Comparison of ENCODE assay signal across 8 mouse cellular contexts in the genomic region with DNA sequence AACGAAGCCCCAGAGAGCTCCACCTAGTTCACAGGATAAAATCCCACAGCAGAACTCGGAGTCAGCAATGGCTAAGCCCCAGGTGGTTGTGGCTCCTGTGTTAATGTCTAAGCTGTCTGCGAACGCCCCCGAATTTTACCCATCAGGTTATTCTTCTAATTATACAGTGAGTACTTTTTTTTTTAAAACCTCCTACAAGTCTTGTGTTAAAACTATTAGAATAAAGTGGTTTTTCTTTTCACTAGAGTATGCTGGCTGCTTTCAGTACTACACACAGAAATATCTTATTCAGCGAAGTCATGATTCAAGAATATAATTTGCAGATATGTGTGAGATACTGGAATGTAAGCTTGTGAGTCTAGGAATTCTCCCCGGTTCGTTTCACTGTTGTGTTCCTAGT. TPM values are rescaled to one million over a fixed set of nuclear protein-coding genes. Genes with fewer than 3 reads are reported as not detected.
DNase-seq lines count a peak whose midpoint lies in the region; ATAC-seq and TF ChIP-seq lines count a peak whose summit lies in the region.

No protein-coding gene starts in this region.

- H3K4me3 ChIP-seq in lung, adult 2 months (replicated peaks; ENCODE audit: extremely low read depth, low read depth, low read length): peak overlapping the region; percentile 34
- H3K4me3 ChIP-seq in forebrain, postnatal 0 days (ENCODE audit: low read depth, low read length): peak overlapping the region; percentile 78
- H3K4me3 ChIP-seq in limb, embryonic 15.5 days: peak overlapping the region; percentile 96

- no peak for TF ChIP-seq CTCF in lung, adult 2 months (IDR thresholded peaks at IDR 0.05; ENCODE audit: insufficient read depth, low read length)
- no peak for TF ChIP-seq CTCF in forebrain, postnatal 0 days (IDR thresholded peaks at IDR 0.05; ENCODE audit: low read depth)

- no peaks in the 10 kb centered on the region for H3K27me3 ChIP-seq in forebrain, postnatal 0 days (ENCODE audit: insufficient read depth, low read length)
- no peaks in the 10 kb centered on the region for H3K27me3 ChIP-seq in limb, embryonic 15.5 days
- no peaks in the 10 kb centered on the region for H3K27me3 ChIP-seq in splenic B cell, adult 2 months (ENCODE audit: control insufficient read depth, insufficient read depth, low read length, poor library complexity, severe bottlenecking)

- no peak for DNase-seq in lung, adult 2 months
- no peak for DNase-seq in lung, postnatal 14 days
- peak; percentile 2 for DNase-seq in brain, embryonic 18.5 days (ENCODE audit: low read depth, low spot score)
- peak; percentile 40 for DNase-seq in forebrain, postnatal 0 days
- peak; percentile 3 for DNase-seq in splenic B cell, adult 2 months (ENCODE audit: low read depth, low spot score)
- DNase-seq in urinary bladder, postnatal 36 days (ENCODE audit: low spot score in 2 of 2): no peak
- no peak for DNase-seq in urinary bladder, adult 2 months (ENCODE audit: low spot score)

- peak overlapping the region; percentile 81 for H3K4me2 ChIP-seq in forebrain, postnatal 0 days (ENCODE audit: low read depth)
- peak overlapping the region; percentile 77 for H3K4me2 ChIP-seq in limb, embryonic 15.5 days

- H3K36me3 ChIP-seq in forebrain, postnatal 0 days (ENCODE audit: insufficient read depth): 0 out of 2 replicates have a peak, but pooled peaks cover 4% of the 10 kb centered on the region
- no peaks in the 10 kb centered on the region; the same call in 1 of the 2 replicates for H3K36me3 ChIP-seq in limb, embryonic 15.5 days
- no peaks in the 10 kb centered on the region for H3K36me3 ChIP-seq in splenic B cell, adult 2 months (ENCODE audit: control insufficient read depth, insufficient read depth, low read length, poor library complexity, severe bottlenecking)

- peaks cover 4% of the 10 kb centered on the region for H3K4me1 ChIP-seq in lung, adult 2 months (ENCODE audit: control insufficient read depth, insufficient read depth, low read length)
- peaks cover 17% of the 10 kb centered on the region for H3K4me1 ChIP-seq in forebrain, postnatal 0 days (ENCODE audit: insufficient read depth)
- peaks cover 17% of the 10 kb centered on the region; the same call in 1 of the 2 replicates for H3K4me1 ChIP-seq in limb, embryonic 15.5 days

- H3K27ac ChIP-seq in forebrain, postnatal 0 days (ENCODE audit: low read depth, low read length): peak overlapping the region; percentile 94
- H3K27ac ChIP-seq in limb, embryonic 15.5 days: peak overlapping the region; percentile 96

- peak; percentile 29; the same call in 1 of the 2 replicates for ATAC-seq in forebrain, postnatal 0 days
- no peak for ATAC-seq in limb, embryonic 15.5 days (ENCODE audit: insufficient number of reproducible peaks, low FRiP score, low TSS enrichment, low read depth)

- no peaks in the 10 kb centered on the region for H3K9me3 ChIP-seq in forebrain, postnatal 0 days (ENCODE audit: low read length)
- H3K9me3 ChIP-seq in limb, embryonic 15.5 days: no peaks in the 10 kb centered on the region

- H3K9ac ChIP-seq in forebrain, postnatal 0 days: peak overlapping the region; percentile 93; the same call in 1 of the 2 replicates
- no peak overlapping the region for H3K9ac ChIP-seq in limb, embryonic 15.5 days

- TF ChIP-seq POLR2A in lung, adult 2 months (IDR thresholded peaks at IDR 0.05; ENCODE audit: borderline replicate concordance, extremely low read depth, low read depth, low read length): no peak

- WGBS in lung, adult 2 months: 14% methylated on average over 8 of the region's 8 CpGs
- 9% methylated on average over 8 of the region's 8 CpGs for WGBS in forebrain, postnatal 0 days
- WGBS in limb, embryonic 15.5 days: 10% methylated on average over 8 of the region's 8 CpGs

RNA-seq across cellular contexts. Expression of a gene that starts 1.8 kb away (rescaled TPM):
- 14.3 and 22.7 TPM in 2 replicates for polyA plus RNA-seq in lung, adult 2 months (2012; rRNA removed)
- total RNA-seq in forebrain, postnatal 0 days (2014; rRNA removed): 142 and 145 TPM in 2 replicates
- 149 and 157 TPM in 2 replicates for polyA plus RNA-seq in forebrain, postnatal 0 days (2015; fragmentation: Nextera tagmentation; extraction: Ambion mirVana)
- polyA plus RNA-seq in limb, embryonic 15.5 days (2015; fragmentation: Nextera tagmentation; extraction: Ambion mirVana): 49.0 and 62.0 TPM in 2 replicates
- 43.5 and 48.6 TPM in 2 replicates for polyA plus RNA-seq in urinary bladder, adult 2 months (2012; rRNA removed)

RNA-seq across cellular contexts. Expression of a gene that starts 32.4 kb away (rescaled TPM):
- 20.6 and 22.6 TPM in 2 replicates for polyA plus RNA-seq in lung, adult 2 months (2012; rRNA removed)
- 78.5 and 89.9 TPM in 2 replicates for total RNA-seq in forebrain, postnatal 0 days (2014; rRNA removed)
- polyA plus RNA-seq in forebrain, postnatal 0 days (2015; fragmentation: Nextera tagmentation; extraction: Ambion mirVana): 58.0 and 63.6 TPM in 2 replicates
- 57.9 and 59.4 TPM in 2 replicates for polyA plus RNA-seq in limb, embryonic 15.5 days (2015; fragmentation: Nextera tagmentation; extraction: Ambion mirVana)
- 55.7 and 64.4 TPM in 2 replicates for polyA plus RNA-seq in urinary bladder, adult 2 months (2012; rRNA removed)

RNA-seq across cellular contexts. Expression of a gene that starts 57.7 kb away (rescaled TPM):
- polyA plus RNA-seq in lung, adult 2 months (2012; rRNA removed): 3.8 and 7.6 TPM in 2 replicates
- total RNA-seq in forebrain, postnatal 0 days (2014; rRNA removed): 29.8 and 35.5 TPM in 2 replicates
- polyA plus RNA-seq in forebrain, postnatal 0 days (2015; fragmentation: Nextera tagmentation; extraction: Ambion mirVana): 2.5 and 5.3 TPM in 2 replicates
- polyA plus RNA-seq in limb, embryonic 15.5 days (2015; fragmentation: Nextera tagmentation; extraction: Ambion mirVana): 1.2 and 1.4 TPM in 2 replicates
- 4.1 and 5.0 TPM in 2 replicates for polyA plus RNA-seq in urinary bladder, adult 2 months (2012; rRNA removed)

RNA-seq across cellular contexts. Expression of a gene that starts 58.0 kb away (rescaled TPM):
- polyA plus RNA-seq in lung, adult 2 months (2012; rRNA removed): 2.3 and 3.4 TPM in 2 replicates
- total RNA-seq in forebrain, postnatal 0 days (2014; rRNA removed): 7.9 and 8.2 TPM in 2 replicates
- polyA plus RNA-seq in forebrain, postnatal 0 days (2015; fragmentation: Nextera tagmentation; extraction: Ambion mirVana): 1.7 and 2.7 TPM in 2 replicates
- polyA plus RNA-seq in limb, embryonic 15.5 days (2015; fragmentation: Nextera tagmentation; extraction: Ambion mirVana): 0.93 and 1.1 TPM in 2 replicates
- 1.2 and 1.6 TPM in 2 replicates for polyA plus RNA-seq in urinary bladder, adult 2 months (2012; rRNA removed)

Comparison
In these comparisons a context has a peak if more than half of its experiments do, and no peak if none do; other contexts are left out.
1. DNase-seq: peak in brain, embryonic 18.5 days (single experiment), forebrain, postnatal 0 days (single experiment) and splenic B cell, adult 2 months (single experiment); none in lung, adult 2 months (single experiment), lung, postnatal 14 days (single experiment), urinary bladder, postnatal 36 days (0 of 2) and urinary bladder, adult 2 months (single experiment).
2. H3K4me3 ChIP-seq: peak in every context shown above with its lines; median percentile 96 in limb, embryonic 15.5 days; 78 in forebrain, postnatal 0 days; 34 in lung, adult 2 months.